Mouse (Mus musculus): ENCODE measurements around the gene Dpm3.

DNA sequence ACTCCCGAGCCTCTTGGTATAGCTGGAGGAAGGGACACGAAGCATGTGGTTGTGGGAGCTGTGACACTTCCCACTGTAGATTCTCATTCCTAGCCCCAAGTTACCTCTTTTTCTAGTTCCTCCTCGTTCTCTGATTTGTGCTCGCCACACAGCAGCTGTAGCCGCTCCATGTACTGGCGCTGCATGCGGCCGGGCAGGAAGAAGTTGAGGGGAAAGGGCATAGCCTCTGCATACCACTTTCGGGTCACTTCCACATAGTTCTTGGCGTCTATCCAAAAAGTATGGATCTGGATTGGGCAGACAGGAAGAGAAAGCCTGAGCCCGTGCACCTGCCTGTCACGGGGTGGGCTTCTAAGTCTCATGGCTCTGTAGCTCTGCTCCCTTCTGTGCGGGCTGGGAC lies 49.0 kb upstream of the Dpm3 start:
- TF ChIP-seq CTCF (IDR thresholded peaks at IDR 0.05; ENCODE audit: extremely low read depth, insufficient read length, insufficient replicate concordance, low read depth, low read length), result no peak
- TF ChIP-seq POLR2A (IDR thresholded peaks at IDR 0.05; ENCODE audit: low read depth, low read length), result no peak

Data from small intestine, adult 2 months (tissue).